24 mouse cellular contexts compared by ENCODE assay signal in genomic region chr12:84562558-84562957, GRCm38 (mm10). TPM values are rescaled to one million over a fixed set of nuclear protein-coding genes. Genes with fewer than 3 reads are reported as not detected.
DNase-seq lines count a peak whose midpoint lies in the region; ATAC-seq and TF ChIP-seq lines count a peak whose summit lies in the region.
"Had no signal": no experiment of that assay in that cellular context is flagged by ENCODE, and none has a peak within 500 bp of the region (broad histone marks: within the 10 kb centered on the region; RNA-seq: fewer than 3 reads in every experiment).

No protein-coding gene starts in this region.

- no peaks in the 10 kb centered on the region for H3K36me3 ChIP-seq in lung, postnatal 0 days (ENCODE audit: insufficient read depth, low read length)
- no peaks in the 10 kb centered on the region for H3K36me3 ChIP-seq in MEL (ENCODE audit: control insufficient read depth in 1 of 2, insufficient read depth in 2 of 2, low read length in 2 of 2)
- H3K36me3 ChIP-seq in stomach, postnatal 0 days (ENCODE audit: control insufficient read depth, insufficient read depth, low read length), result no peaks in the 10 kb centered on the region
- H3K36me3 ChIP-seq: forebrain, embryonic 12.5 days; heart, embryonic 15.5 days; hindbrain, embryonic 12.5 days had no signal

- intact Hi-C loops in gastrocnemius, adult 2 months (cut with DNase I), result no loop called here
- intact Hi-C loops in heart, postnatal 25 days (cut with DNase I), result no loop called here

- TF ChIP-seq RAD21 in MEL (IDR thresholded peaks at IDR 0.05; ENCODE audit: low read depth, low read length), result peak; percentile 35

- H3K4me3 ChIP-seq in gastrocnemius, adult 2 months, result no peak overlapping the region
- H3K4me3 ChIP-seq in lung, postnatal 0 days (ENCODE audit: low read depth, low read length), result no peak overlapping the region
- H3K4me3 ChIP-seq in lung, adult 2 months (replicated peaks; ENCODE audit: extremely low read depth, low read depth, low read length), result no peak overlapping the region
- no peak overlapping the region for H3K4me3 ChIP-seq in MEL (ENCODE audit: control insufficient read depth in 1 of 2, insufficient read depth in 1 of 2, low read depth in 2 of 2, low read length in 2 of 2)
- H3K4me3 ChIP-seq in stomach, postnatal 0 days (ENCODE audit: low read depth, low read length), result no peak overlapping the region
- H3K4me3 ChIP-seq: forebrain, embryonic 12.5 days; heart, embryonic 15.5 days; hindbrain, embryonic 12.5 days had no signal

- H3K4me1 ChIP-seq in lung, postnatal 0 days (ENCODE audit: insufficient read depth, low read depth, low read length), result no peaks in the 10 kb centered on the region
- H3K4me1 ChIP-seq in lung, adult 2 months (ENCODE audit: control insufficient read depth, insufficient read depth, low read length), result no peaks in the 10 kb centered on the region
- no peaks in the 10 kb centered on the region for H3K4me1 ChIP-seq in MEL (ENCODE audit: control insufficient read depth in 1 of 2, insufficient read depth in 2 of 2, low read length in 2 of 2)
- H3K4me1 ChIP-seq in stomach, postnatal 0 days (replicated peaks; ENCODE audit: control insufficient read depth, insufficient read depth), result no peaks in the 10 kb centered on the region
- H3K4me1 ChIP-seq: forebrain, embryonic 12.5 days; heart, embryonic 15.5 days; hindbrain, embryonic 12.5 days had no signal

- DNase-seq in gastrocnemius, adult 2 months, result no peak
- DNase-seq in gastrocnemius, postnatal 25 days, result no peak
- DNase-seq in lung, postnatal 0 days (ENCODE audit: low spot score), result no peak
- DNase-seq in lung, adult 2 months, result no peak
- peak; percentile 24 for DNase-seq in MEL (ENCODE audit: low read depth, low spot score)
- no peak for DNase-seq in stomach, postnatal 0 days (ENCODE audit: low spot score)
- DNase-seq in heart, postnatal 25 days (ENCODE audit: low spot score), result no peak
- DNase-seq: cerebellum, adult 9-11 months; embryo, embryonic 11 days; kidney, adult 18-20 months; kidney, postnatal 14 days; left cerebral cortex, postnatal 4 days; lung, adult 18-20 months; midbrain, embryonic 14.5 days; right cerebral cortex, postnatal 4 days; thymus, postnatal 14 days had no signal

- no peaks in the 10 kb centered on the region for H3K79me2 ChIP-seq in MEL (ENCODE audit: control insufficient read depth, insufficient read depth, low read length, poor library complexity)

- no peaks in the 10 kb centered on the region for H3K9me3 ChIP-seq in lung, postnatal 0 days (ENCODE audit: low read length)
- H3K9me3 ChIP-seq in MEL (replicated peaks; ENCODE audit: insufficient read depth, low read length), result no peaks in the 10 kb centered on the region
- H3K9me3 ChIP-seq in stomach, postnatal 0 days (ENCODE audit: control insufficient read depth, low read length), result no peaks in the 10 kb centered on the region
- H3K9me3 ChIP-seq: heart, embryonic 15.5 days; hindbrain, embryonic 12.5 days had no signal

- no peak for ATAC-seq in lung, postnatal 0 days
- ATAC-seq in stomach, postnatal 0 days (ENCODE audit: low FRiP score, low TSS enrichment), result no peak
- ATAC-seq: Patski had no signal

- TF ChIP-seq POLR2A in lung, adult 2 months (IDR thresholded peaks at IDR 0.05; ENCODE audit: borderline replicate concordance, extremely low read depth, low read depth, low read length), result no peak
- TF ChIP-seq POLR2A in MEL (IDR thresholded peaks at IDR 0.05; ENCODE audit: control insufficient read depth in 1 of 2, insufficient read depth in 1 of 2, low read depth in 1 of 2, low read length in 2 of 2, poor library complexity in 1 of 2), result no peak

- H3K9ac ChIP-seq in lung, postnatal 0 days (replicated peaks; ENCODE audit: low read depth), result no peak overlapping the region
- no peak overlapping the region for H3K9ac ChIP-seq in MEL (ENCODE audit: control insufficient read depth, low read depth, low read length, poor library complexity, severe bottlenecking)
- no peak overlapping the region for H3K9ac ChIP-seq in stomach, postnatal 0 days (ENCODE audit: low read length)
- H3K9ac ChIP-seq: forebrain, embryonic 12.5 days; heart, embryonic 15.5 days; hindbrain, embryonic 12.5 days had no signal

- WGBS in lung, postnatal 0 days, result 47% methylated on average over 4 of the region's 4 CpGs
- WGBS in lung, adult 2 months, result 55% methylated on average over 4 of the region's 4 CpGs
- WGBS in stomach, postnatal 0 days, result 49% methylated on average over 4 of the region's 4 CpGs

- no peak overlapping the region for H3K27ac ChIP-seq in gastrocnemius, adult 2 months
- no peak overlapping the region for H3K27ac ChIP-seq in lung, postnatal 0 days (ENCODE audit: low read length)
- H3K27ac ChIP-seq in MEL (ENCODE audit: control insufficient read depth, low read depth, low read length), result no peak overlapping the region
- H3K27ac ChIP-seq in stomach, postnatal 0 days (replicated peaks), result no peak overlapping the region
- H3K27ac ChIP-seq: forebrain, embryonic 12.5 days; heart, embryonic 15.5 days; hindbrain, embryonic 12.5 days; macrophage had no signal

- H3K27me3 ChIP-seq in lung, postnatal 0 days (replicated peaks; ENCODE audit: insufficient read depth, low read length), result peaks cover 5% of the 10 kb centered on the region; the same call in 1 of the 2 replicates
- peaks cover 4 to 5% of the 10 kb centered on the region in 2 experiments; a peak in 2 of 4 replicates for H3K27me3 ChIP-seq in MEL (ENCODE audit: control insufficient read depth in 1 of 2, insufficient read depth in 2 of 2, low read length in 2 of 2)
- no peaks in the 10 kb centered on the region for H3K27me3 ChIP-seq in stomach, postnatal 0 days (ENCODE audit: control insufficient read depth, insufficient read depth, low read length)

- H3K4me2 ChIP-seq in lung, postnatal 0 days (replicated peaks; ENCODE audit: low read depth, low read length), result no peak overlapping the region
- H3K4me2 ChIP-seq in stomach, postnatal 0 days (replicated peaks; ENCODE audit: low read depth), result no peak overlapping the region
- H3K4me2 ChIP-seq: forebrain, embryonic 12.5 days; heart, embryonic 15.5 days; hindbrain, embryonic 12.5 days had no signal

- peak; percentile 17; the same call in 1 of the 2 replicates for TF ChIP-seq CTCF in gastrocnemius, adult 2 months (IDR thresholded peaks at IDR 0.05)
- TF ChIP-seq CTCF in lung, postnatal 0 days (IDR thresholded peaks at IDR 0.05), result peak; percentile 29
- no peak for TF ChIP-seq CTCF in lung, adult 2 months (IDR thresholded peaks at IDR 0.05; ENCODE audit: insufficient read depth, low read length)
- peak; percentile 47 to 63 (median 55) for TF ChIP-seq CTCF in MEL (IDR thresholded peaks at IDR 0.05 in 2 of 3, conservative IDR thresholded peaks at IDR 0.05 in 1 of 3; ENCODE audit: control insufficient read depth in 1 of 3, insufficient read depth in 1 of 3, low read depth in 2 of 3, low read length in 3 of 3, poor library complexity in 1 of 3, severe bottlenecking in 1 of 3)
- TF ChIP-seq CTCF in stomach, postnatal 0 days (IDR thresholded peaks at IDR 0.05; ENCODE audit: low read depth), result peak; percentile 24

- TF ChIP-seq EP300 in lung, postnatal 0 days (IDR thresholded peaks at IDR 0.05), result no peak
- no peak for TF ChIP-seq EP300 in MEL (IDR thresholded peaks at IDR 0.05; ENCODE audit: low read depth in 1 of 2, low read length in 2 of 2)
- no peak for TF ChIP-seq EP300 in stomach, postnatal 0 days (optimal IDR thresholded peaks at IDR 0.05)

TF ChIP-seq in MEL, 35 proteins besides CTCF, POLR2A, EP300 and RAD21:
- TF ChIP-seq HCFC1 (IDR thresholded peaks at IDR 0.05; ENCODE audit: low read depth, low read length), result no peak
- TF ChIP-seq MAX (IDR thresholded peaks at IDR 0.05; ENCODE audit: low read length), result no peak
- no peak for TF ChIP-seq SIN3A (IDR thresholded peaks at IDR 0.05; ENCODE audit: low read length)
- TF ChIP-seq MAZ (IDR thresholded peaks at IDR 0.05; ENCODE audit: low read depth, low read length), result no peak
- TF ChIP-seq SMC3 (IDR thresholded peaks at IDR 0.05; ENCODE audit: low read depth, low read length), result 0 out of 2 replicates have a peak, but pooled peaks have one; percentile 17
- TF ChIP-seq ZKSCAN1 (IDR thresholded peaks at IDR 0.05; ENCODE audit: low read depth, low read length), result no peak
- no peak for TF ChIP-seq POLR2AphosphoS2 (IDR thresholded peaks at IDR 0.05; ENCODE audit: low read length)
- TF ChIP-seq ETS1 (IDR thresholded peaks at IDR 0.05; ENCODE audit: low read depth, low read length), result no peak
- no peak for TF ChIP-seq ELF1 (IDR thresholded peaks at IDR 0.05; ENCODE audit: low read depth, low read length)
TF ChIP-seq in MEL: peak in this region for 1.

RNA-seq across cellular contexts. Expression of gene Vsx2, which starts 7.0 kb away (rescaled TPM):
- not detected for total RNA-seq in gastrocnemius, adult 2 months (2021)
- total RNA-seq in gastrocnemius, postnatal 25 days (2021), result not detected
- not detected in 2 replicates for polyA plus RNA-seq in lung, postnatal 0 days (2015; fragmentation: Nextera tagmentation; extraction: Ambion mirVana)
- polyA plus RNA-seq in lung, adult 2 months (2012; rRNA removed), result not detected in 2 replicates
- not detected in 2 replicates for total RNA-seq in MEL (2012; rRNA removed)
- not detected for polyA plus RNA-seq in MEL (2012; ENCODE audit: insufficient read depth in 1 of 2, insufficient read length in 2 of 2, low read depth in 1 of 2, low replicate concordance in 2 of 2, missing spikeins in 1 of 2)
- not detected in 2 replicates for polyA plus RNA-seq in stomach, postnatal 0 days (2015; fragmentation: Nextera tagmentation; extraction: Ambion mirVana)
- total RNA-seq in heart, postnatal 25 days (2021), result not detected
- total RNA-seq: adrenal gland, adult 18-20 months; granulocyte monocyte progenitor cell, adult 5-6 weeks; left cerebral cortex, postnatal 4 days had no signal
- polyA plus RNA-seq: C2C12; heart, embryonic 15.5 days; macrophage; Patski had no signal

RNA-seq across cellular contexts. Expression of gene Abcd4, which starts 54.7 kb away (rescaled TPM):
- total RNA-seq in gastrocnemius, adult 2 months (2021), result 1 to 10 TPM; 4.0 to 5.3 TPM
- total RNA-seq in gastrocnemius, postnatal 25 days (2021), result 1 to 10 TPM; 4.2 to 5.9 TPM
- polyA plus RNA-seq in lung, postnatal 0 days (2015; fragmentation: Nextera tagmentation; extraction: Ambion mirVana), result 9.2 and 10.5 TPM in 2 replicates
- polyA plus RNA-seq in lung, adult 2 months (2012; rRNA removed), result 20.7 and 26.4 TPM in 2 replicates
- total RNA-seq in MEL (2012; rRNA removed), result 3.5 TPM in 2 replicates
- polyA plus RNA-seq in MEL (2012; ENCODE audit: insufficient read depth in 1 of 2, insufficient read length in 2 of 2, low read depth in 1 of 2, low replicate concordance in 2 of 2, missing spikeins in 1 of 2), result 1 to 10 TPM in 1 of 2 experiments, not detected in 1; 7.1 TPM
- polyA plus RNA-seq in stomach, postnatal 0 days (2015; fragmentation: Nextera tagmentation; extraction: Ambion mirVana), result 6.0 and 6.1 TPM in 2 replicates
- total RNA-seq in heart, postnatal 25 days (2021), result 1 to 10 TPM; 6.5 to 6.7 TPM
